In genomic region chr19:53969226-53969625, GRCm38 (mm10) we compare ENCODE assay signal across 35 mouse cellular contexts.
"Had no signal": no experiment of that assay in that cellular context is flagged by ENCODE, and none has a peak within 500 bp of the region (broad histone marks: within the 10 kb centered on the region; RNA-seq: fewer than 3 reads in every experiment).

No protein-coding gene starts in this region.

- ATAC-seq: hindbrain, postnatal 0 days; inflammation-experienced regulatory T-cells, adult 6 months; intestine, embryonic 15.5 days; intestine, embryonic 16.5 days; intestine, postnatal 0 days had no signal

- H3K4me3 ChIP-seq: heart, embryonic 10.5 days; heart, embryonic 12.5 days; heart, embryonic 13.5 days; heart, embryonic 15.5 days; hindbrain, embryonic 10.5 days; hindbrain, embryonic 12.5 days; hindbrain, embryonic 13.5 days; hindbrain, embryonic 15.5 days; intestine, embryonic 15.5 days; kidney, embryonic 15.5 days; layer of hippocampus, adult 2 months; left cerebral cortex, adult 2 months had no signal

- H3K9ac ChIP-seq: heart, embryonic 12.5 days; heart, embryonic 13.5 days; heart, embryonic 15.5 days; hindbrain, embryonic 12.5 days; hindbrain, embryonic 13.5 days; hindbrain, embryonic 14.5 days; hindbrain, embryonic 15.5 days; intestine, embryonic 15.5 days; kidney, embryonic 15.5 days had no signal

- DNase-seq: heart, postnatal 10 days; heart, postnatal 14 days; heart, postnatal 36 days; heart, postnatal 4 days; kidney, adult 11 months; kidney, adult 18-20 months; kidney, adult 2 months; kidney, adult 8-10 months; kidney, adult 9 months; kidney, postnatal 10 days; kidney, postnatal 14 days; kidney, postnatal 25 days; kidney, postnatal 36 days; kidney, postnatal 4 days; layer of hippocampus, adult 9-11 months; layer of hippocampus, postnatal 36 days had no signal

- H3K27ac ChIP-seq: heart, embryonic 10.5 days; heart, embryonic 13.5 days; heart, embryonic 15.5 days; hindbrain, embryonic 10.5 days; hindbrain, embryonic 12.5 days; hindbrain, embryonic 13.5 days; hindbrain, embryonic 14.5 days; hindbrain, embryonic 15.5 days; hindbrain, postnatal 0 days; intestine, embryonic 15.5 days; kidney, embryonic 15.5 days; kidney, postnatal 0 days; layer of hippocampus, adult 2 months; left cerebral cortex, adult 2 months had no signal

- H3K4me2 ChIP-seq: heart, embryonic 11.5 days; heart, embryonic 12.5 days; heart, embryonic 13.5 days; heart, embryonic 15.5 days; hindbrain, embryonic 12.5 days; hindbrain, embryonic 13.5 days; hindbrain, embryonic 14.5 days; hindbrain, embryonic 15.5 days; intestine, embryonic 15.5 days; kidney, embryonic 15.5 days had no signal

- H3K4me1 ChIP-seq: hindbrain, embryonic 12.5 days; hindbrain, embryonic 15.5 days; intestine, embryonic 15.5 days; kidney, embryonic 15.5 days had no signal

- H3K36me3 ChIP-seq: heart, embryonic 10.5 days; heart, embryonic 12.5 days; heart, embryonic 13.5 days; heart, embryonic 15.5 days; hindbrain, embryonic 10.5 days; hindbrain, embryonic 12.5 days; hindbrain, embryonic 13.5 days; hindbrain, embryonic 15.5 days; intestine, embryonic 15.5 days; kidney, embryonic 15.5 days had no signal

- H3K9me3 ChIP-seq: heart, embryonic 10.5 days; heart, embryonic 12.5 days; heart, embryonic 13.5 days; heart, embryonic 15.5 days; hindbrain, embryonic 10.5 days; hindbrain, embryonic 12.5 days; hindbrain, embryonic 13.5 days; hindbrain, embryonic 15.5 days; intestine, embryonic 15.5 days; kidney, embryonic 15.5 days had no signal

- H3K27me3 ChIP-seq: heart, embryonic 12.5 days; heart, embryonic 13.5 days; heart, embryonic 15.5 days; hindbrain, embryonic 12.5 days; hindbrain, embryonic 13.5 days; hindbrain, embryonic 15.5 days; intestine, embryonic 15.5 days; kidney, embryonic 15.5 days had no signal
